Mouse (Mus musculus): Measurements from ENCODE around the gene Rgp1.

Gene Rgp1

DNA sequence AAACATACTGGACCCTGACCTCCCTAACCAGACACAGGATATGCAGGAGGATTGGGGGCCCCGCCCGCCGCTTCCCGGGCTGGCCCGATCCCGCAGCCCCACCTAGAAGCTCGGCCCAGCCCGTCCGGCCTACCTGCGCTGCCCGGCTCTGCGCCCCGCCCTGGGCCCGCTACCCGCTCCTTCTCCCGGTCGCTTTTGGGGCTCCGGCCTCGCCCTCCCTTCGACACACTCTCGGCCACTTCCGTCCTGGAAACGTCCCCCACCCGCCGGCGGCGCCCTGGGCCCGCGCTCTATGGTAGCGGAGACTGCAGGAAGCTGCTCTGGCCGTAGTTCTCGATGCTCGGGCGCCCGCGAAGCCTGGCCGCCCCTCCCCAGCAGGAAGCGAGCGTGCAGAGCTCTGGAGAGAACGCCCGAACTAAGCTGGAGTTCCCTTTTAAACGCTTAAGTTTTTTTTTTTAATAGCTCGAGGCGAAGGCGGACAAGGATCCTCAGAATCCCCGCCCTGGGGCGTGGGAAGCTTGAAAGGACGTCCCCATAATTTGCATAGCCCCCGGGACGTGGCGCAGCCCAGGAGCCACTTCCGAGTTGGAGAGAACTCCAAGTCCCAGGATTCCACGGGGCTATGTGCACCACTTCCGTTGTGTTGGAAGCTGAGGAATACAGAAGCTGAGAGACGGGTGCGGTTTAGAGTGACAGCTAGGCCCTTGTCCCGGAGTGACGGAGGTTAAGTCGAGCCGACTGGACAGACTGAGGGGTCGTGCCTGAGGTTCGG is 16.3 kb upstream of the Rgp1 start, which contains the start of the genes Creb3 and Tln1:
TSS of gene Creb3 (plus strand) at position 336 of the 772 bp plus-strand sequence.
TSS of gene Tln1 (minus strand) at position 695 of the 772 bp plus-strand sequence.
- peak; percentile 96 to 98 for DNase-seq (ENCODE audit: low spot score in 2 of 2)

DNA sequence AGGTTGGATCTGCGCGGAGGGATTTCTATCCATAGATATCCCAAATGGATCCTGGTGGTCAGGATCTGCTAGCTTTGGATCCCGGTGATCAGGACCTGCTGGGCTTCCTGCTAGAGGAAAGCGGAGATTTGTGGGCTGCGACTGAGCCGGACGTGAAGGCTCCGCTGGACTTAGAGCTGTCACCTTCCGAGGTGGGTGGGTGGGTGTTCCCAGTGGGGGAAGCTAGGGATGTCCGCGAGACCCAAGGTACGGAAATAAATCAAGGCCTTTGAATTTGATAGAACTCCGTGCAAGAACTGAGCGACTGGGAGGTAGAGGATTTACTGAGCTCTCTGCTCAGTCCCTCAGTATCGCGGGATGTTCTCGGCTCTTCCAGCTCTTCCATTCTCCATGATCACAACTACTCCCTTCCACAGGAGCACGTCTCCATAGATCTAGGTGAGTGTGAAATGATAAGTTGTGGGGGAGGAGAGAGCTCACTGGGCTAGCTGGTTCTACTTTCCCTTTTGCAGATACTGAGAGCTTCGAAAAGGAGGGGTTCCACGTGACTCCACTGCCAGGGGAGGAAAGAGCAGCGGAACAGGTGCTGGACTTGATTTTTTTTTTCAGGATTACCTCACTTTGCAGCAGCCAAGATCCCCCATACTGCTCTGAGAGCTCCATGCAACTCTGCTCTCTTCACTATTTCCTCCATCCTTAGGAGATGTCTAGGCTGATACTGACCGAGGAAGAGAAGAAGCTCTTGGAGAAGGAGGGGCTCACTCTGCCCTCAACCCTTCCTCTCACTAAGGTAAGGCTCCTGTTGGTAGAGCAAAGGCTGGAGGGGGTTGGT is 15.5 kb upstream of the Rgp1 start:
- DNase-seq (ENCODE audit: low spot score in 2 of 2), result no peak

DNA sequence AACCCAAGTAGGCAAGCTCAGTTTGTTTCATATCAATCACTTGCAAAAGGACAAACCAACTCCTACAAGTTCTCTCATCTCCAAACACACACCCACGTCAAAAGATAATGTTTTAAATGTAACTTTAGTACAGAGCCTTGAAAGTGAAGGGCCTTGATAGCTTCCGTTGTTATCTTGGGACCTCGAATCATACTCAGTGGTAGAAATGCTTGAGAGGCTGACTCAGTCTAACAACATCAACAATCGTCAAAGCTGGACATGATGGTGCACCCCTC is 15.0 kb upstream of the Rgp1 start:
- no peak for DNase-seq (ENCODE audit: low spot score in 2 of 2)

DNA sequence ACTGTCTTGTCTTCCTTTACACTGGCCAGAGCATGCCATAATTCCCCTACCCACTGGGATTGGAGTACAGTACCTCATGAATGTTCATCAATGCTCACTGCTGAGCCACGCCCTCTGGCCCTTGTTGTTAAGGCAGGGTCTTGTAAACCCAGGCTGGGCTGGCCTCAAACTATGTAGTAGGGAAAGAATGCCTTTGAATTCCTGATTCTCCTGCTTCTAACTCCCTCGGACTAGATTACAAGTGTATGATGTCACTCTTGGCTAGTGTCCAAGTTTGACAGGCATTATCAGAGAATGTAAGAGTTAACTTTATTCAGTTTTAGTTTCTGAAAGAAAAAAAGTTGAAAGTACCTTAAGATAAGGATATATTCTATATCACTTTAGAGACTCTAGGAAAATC is 14.3 kb upstream of the Rgp1 start:
- DNase-seq (ENCODE audit: low spot score in 2 of 2), result no peak

DNA sequence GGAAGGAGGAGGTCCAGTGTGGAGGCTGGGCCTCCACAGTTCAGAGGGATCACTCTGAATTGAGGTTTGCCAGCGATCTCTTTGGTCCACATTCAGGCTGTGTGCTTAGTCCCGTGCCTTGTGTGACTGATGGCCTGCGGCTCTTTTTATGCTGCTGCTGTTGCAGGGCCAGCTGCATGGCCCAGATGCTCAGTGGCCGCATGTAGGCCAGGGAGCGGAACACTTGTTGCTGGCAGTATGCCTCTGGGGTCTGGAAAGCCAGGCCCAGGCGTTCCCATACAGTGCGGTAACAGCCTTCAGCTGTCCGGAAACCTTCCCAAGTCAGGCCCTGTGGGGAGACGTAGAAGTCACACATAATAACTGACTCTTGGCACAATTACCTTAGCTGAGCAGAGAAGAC is 11.4 kb upstream of the Rgp1 start:
- DNase-seq (ENCODE audit: low spot score in 2 of 2), result no peak

DNA sequence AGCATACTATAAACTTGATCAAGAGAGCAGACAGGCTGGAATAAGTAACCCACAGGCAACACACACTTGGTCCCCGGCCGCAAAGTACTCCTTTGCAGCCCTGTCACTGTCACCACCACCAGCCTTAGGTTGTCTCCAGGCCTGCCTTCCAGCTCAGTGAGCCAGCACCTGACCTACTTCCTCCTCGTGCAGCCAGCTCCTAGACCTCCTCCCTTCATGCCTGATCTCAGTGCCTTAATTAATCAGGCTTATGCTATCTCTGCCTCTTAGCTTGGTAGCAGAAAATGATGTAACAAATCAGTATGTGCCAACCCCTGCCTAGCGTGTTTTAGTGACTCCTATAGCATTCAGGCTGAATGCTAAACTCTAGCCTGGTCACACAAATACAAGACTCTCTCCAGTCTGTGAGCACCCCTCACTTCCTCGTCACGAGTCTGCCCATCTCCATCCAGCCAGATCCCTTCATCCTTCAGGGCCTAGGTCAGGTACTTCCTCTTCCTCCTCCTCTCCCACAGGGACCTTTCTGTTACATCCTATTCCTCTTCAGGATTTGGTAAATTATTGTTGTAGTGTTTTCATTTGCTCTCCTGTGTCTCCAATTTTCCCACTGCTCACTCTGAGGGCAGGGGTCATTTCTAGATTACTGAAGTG is 7.0 kb upstream of the Rgp1 start:
- DNase-seq (ENCODE audit: low spot score in 2 of 2), result no peak

DNA sequence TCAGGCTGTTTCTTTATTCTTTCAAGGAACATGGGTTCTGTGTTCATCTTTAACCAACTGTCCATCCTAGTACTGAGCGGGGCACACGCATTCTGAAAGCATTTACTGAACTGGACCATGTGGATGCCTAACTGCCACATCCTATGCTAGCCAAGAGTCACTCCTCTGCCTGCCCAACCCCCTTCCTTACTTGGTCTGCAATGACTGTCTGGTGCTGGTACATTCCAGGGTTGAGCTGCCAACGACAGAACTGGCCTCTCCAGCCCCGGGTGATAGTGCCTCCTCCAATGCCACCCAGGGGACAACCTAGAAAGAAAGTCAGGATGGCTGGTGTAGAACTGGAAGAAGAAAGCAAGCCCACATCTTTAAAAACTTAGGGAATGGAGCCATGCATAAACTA is 5.0 kb upstream of the Rgp1 start:
- no peak for DNase-seq (ENCODE audit: low spot score in 2 of 2)

DNA sequence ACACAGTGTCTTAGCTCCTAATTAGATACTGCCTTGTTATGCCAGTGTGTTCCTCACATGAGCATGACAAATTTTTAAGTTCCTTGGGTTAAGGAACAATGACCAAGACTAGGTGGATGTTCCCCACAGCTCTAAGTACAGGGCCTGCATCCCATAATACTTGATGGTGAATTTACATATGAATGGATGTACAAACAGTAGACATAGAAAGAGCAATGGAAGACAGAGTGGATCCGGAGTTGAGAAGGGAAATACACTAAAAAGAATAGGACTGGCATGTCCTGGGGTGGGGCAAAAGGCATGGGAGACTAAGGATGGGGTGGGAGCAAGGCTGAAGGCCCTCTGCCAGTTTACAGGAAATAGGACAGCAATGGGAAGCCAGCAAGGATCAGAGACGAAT is 3.2 kb upstream of the Rgp1 start:
- no peak for DNase-seq (ENCODE audit: low spot score in 2 of 2)

DNA sequence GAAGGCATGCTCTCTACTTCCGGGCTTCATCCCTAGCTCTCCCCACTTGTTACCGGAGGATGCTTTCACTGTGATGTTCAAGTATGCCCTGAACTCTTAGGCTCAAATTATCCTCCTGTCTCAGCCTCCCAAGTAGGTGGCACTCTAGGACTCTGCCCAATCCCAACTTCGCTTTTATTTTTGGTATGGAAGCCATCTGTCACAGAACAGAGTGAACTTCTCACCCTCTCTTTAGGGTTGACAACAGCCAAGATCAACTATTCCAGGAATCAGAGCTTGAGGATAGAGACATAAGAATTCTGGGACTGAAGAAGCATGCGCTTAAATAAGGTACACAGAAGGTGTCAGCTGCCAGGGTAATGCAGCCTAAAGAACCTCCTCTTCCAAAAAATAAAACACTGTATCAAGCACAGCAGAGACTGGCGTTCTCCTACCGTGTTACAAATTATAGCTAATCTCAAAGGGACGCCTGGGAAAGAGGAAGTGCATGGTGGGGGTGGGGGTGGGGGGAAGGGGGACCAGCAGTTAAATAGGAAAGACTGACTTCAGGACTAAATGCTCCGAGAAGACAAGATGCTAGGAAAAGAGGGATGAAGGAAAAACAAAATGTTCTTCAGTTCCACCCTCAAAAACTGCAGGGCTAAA is 1.2 kb upstream of the Rgp1 start:
- DNase-seq (ENCODE audit: low spot score in 2 of 2), result no peak

DNA sequence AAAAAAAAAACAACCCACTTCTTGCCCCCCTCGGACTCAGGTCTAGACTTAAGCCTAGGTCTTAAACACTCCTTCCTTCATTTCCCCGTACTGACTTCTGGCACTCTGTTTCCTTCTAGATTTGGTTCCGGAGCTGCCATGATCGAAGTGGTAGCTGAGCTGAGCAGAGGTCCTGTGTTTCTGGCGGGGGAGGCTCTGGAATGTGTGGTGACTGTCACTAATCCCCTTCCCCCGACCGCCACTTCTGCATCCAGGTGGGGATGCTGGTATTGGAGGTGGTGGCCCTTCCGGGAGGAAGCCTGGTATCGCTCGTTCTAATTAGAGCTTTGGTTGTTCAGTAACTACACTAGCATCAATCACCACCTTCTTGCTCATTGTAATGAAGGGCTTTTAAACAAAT is 741 bp downstream of the Rgp1 start:
- DNase-seq (ENCODE audit: low spot score in 2 of 2), result no peak

DNA sequence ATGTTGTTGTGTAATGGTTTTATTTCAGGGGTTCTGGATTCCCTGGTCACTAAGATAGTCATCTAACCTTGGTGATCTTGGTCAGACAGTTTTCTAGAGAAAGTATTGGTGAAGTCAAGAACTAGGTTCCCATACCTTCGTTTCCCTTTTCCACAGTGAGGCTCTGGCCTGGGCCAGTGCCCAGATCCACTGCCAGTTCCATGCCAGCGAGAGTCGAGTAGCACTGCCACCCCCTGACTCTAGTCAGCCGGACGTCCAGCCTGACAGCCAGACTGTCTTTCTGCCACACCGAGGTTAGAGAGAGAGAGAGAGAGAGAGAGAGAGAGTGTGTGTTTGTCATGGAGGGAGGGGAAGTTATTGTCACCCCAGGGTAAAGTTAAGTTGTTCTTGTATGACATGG is 1.2 kb downstream of the Rgp1 start:
- DNase-seq (ENCODE audit: low spot score in 2 of 2), result no peak

DNA sequence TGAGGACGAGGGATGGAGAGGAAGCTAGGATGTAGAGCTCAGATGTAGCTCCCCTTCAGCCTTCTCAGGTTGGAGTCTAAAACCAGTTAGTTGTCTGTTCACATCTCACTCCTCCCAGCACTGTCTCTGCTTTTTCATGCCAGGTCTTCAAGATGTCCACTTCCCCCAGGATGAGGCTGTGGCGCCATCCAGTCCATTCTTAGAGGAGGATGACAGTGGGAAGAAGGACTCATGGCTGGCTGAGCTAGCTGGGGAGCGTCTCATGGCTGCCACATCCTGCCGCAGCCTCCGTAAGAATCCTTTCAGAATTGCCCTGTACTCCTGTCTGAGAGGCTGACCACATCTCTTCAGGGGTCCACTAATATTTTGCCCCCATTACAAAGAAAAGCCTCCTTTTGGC is 2.2 kb downstream of the Rgp1 start:
- DNase-seq (ENCODE audit: low spot score in 2 of 2), result no peak

DNA sequence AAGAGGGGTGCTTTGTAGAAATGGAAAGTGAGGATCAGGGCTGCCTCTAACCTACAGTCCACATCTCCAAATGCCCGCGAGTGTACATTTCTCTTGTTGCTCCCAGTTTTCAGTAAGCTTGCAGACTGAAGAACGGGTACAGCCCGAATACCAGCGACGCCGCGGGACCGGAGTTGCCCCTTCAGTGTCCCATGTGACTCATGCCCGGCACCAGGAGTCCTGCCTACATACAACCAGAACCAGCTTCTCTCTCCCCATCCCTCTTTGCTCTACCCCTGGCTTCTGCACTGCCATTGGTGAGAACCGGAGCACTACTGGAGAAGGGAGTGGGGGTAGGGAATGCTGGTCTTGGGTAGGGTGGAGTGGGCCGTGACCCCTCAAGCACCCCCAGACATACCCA is 2.9 kb downstream of the Rgp1 start:
- no peak for DNase-seq (ENCODE audit: low spot score in 2 of 2)

DNA sequence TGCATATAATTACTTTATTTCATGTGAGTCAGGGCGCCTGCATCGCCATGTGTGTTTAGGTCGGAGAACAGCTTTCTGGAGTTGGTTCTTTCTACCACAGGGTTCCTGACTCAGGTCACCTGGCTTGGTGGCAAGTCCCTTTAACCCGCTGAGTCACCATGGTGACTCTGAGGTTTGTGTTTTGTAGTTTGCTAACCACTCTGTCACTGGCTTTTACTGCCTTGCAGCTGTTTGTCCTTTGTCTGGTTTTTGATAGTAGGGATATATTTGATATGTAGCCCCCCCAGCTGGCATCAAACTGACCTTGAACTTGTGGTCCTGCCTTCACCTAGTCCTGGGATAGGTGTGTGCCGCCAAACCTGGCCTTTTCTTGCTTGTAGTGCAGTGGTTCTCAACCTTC is 3.7 kb downstream of the Rgp1 start:
- no peak for DNase-seq (ENCODE audit: low spot score in 2 of 2)

DNA sequence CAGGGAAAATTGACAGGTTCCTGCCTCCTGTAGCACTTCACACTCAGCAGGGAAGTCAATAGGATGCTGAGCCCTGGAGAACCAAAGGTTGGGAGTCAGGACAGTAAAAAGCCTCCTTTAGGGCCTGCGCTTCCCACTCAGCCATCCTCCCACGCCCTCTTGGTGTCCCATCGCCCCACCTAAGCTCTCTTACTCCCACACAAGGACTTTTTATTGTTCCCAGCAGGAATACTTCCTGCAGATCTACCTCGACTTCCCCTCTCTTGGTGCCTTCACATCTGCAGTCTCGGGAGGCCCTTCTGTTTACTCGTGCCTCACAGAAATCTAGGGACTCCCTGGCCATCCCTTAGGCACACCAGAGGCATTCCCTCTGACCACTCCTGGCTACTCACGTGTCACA is 4.9 kb downstream of the Rgp1 start:
- no peak for DNase-seq (ENCODE audit: low spot score in 2 of 2)

DNA sequence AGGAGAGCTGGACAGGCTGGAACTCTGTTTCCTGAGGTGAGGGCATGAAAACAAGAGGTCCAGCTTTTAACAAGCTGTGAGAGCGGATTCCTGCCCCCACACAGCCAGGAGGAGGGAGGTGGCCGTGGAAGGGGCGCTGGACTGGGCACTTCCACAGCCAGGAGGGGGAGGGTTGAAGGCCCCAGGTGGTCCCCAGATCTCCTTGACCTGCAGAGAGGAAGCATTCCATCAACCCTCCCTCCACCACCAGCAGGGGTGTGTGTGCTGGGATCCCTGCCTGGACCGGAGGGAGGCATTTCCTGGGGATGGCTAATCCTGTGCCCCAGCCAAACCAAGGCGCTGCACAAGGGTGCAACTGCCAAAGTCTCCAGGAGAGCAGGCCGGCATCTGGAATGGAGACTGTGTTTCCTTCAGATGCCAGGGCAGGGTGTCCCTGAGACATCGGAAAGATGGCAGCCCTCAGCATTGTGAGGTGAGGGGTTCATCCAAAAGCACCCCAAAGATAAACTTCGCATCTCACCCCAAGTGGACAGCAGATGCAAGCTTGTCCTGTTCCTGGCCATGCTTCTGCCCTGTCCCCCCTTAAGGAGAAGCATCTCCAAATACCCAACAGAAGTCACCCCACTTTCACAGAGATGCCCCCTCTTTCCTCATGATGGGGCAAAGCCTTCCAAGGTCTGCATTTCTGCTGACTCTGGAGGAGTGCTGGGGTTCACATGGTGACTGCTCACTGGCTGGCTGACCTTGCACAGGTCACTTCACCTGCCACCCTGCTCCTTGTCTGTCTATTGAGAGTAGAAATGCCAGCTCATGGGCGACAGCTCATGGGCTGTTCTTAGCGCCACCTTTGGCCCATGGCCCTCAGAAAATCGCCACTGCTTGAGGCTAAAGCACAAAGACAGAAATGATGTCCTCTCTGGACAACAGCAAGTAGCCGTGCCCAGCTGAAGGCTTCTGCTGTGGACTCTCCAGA is 6.2 kb downstream of the Rgp1 start, which contains the start of gene Msmp:
TSS of gene Msmp (minus strand) at position 51 of the 973 bp plus-strand sequence.
- DNase-seq (ENCODE audit: low spot score in 2 of 2), result no peak

DNA sequence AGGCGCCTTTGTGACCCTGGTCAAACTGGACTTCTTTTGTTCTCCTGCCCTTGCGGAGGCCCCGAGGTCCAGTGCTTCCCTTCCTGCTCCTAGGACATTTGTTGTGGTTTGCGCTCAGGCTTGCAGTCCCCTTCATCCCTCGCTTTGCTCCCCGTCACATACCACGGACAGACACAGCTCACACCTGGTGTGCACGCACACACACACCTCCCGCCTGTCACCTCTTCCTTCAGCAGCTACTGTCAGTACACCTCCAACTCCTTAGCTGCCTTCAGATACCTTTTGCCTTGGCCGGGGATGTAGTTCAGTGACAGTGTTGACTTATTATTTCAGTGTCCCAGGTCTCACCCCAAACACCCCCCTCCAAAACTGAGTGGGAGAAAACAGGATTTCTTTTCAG is 7.2 kb downstream of the Rgp1 start:
- no peak for DNase-seq (ENCODE audit: low spot score in 2 of 2)

DNA sequence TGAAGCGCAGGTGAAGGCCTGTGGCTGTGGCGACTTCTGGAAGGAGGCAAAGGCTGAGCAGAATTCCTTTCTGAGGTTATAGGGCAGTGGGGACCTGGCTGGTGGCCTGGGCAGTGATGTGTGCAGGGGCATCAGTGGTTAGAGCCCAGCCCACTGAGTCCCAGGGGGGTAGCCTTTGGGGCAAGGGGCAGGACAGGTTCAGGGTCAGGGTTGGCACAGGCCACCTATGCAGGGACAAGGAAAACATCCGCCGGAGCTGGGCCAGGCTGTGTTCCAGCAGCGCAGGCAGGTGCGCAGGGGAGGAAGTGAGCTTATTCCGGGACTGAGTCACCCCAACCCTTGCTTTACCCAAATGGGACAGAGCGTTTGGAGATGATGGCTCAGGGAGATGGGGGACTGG is 7.9 kb downstream of the Rgp1 start:
- no peak for DNase-seq (ENCODE audit: low spot score in 2 of 2)

DNA sequence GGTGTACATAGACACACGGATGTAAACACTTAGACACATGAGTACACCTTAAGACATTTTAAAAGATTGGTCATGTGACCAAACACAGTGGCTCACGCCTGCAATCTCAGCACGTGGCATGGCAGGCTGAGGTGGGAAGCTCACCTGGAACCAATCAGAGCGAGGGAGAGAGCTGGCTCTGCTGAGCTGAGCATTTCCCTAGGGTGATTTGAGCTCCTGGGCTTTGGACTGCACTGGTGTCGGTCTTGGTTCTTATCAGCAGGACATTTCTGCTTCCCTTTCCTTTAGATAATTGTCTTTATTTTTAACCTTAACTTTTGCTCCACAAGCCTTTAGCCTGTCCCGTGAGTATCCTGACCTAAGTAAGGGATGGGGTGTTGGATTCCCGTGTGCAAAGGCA is 9.2 kb downstream of the Rgp1 start:
- DNase-seq (ENCODE audit: low spot score in 2 of 2), result no peak

DNA sequence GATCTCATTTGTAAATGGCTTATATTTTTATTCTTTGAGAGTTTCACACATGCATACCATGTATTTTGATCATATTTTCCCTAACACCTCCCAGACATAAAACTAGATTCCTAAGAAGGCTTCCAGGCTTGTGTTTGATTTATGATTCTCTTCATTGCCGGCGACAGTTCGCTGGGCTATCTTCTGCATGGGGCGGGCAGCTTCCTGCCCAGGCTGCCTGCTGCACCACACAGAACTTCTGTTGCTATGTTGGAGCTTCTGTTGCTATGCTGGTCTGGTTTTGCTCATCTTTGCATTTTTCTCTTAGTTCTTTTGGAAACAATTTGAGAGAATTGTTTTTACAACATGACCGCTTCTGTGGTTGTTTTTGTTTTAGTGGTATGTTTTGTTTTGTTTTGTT is 13.0 kb downstream of the Rgp1 start:
- DNase-seq (ENCODE audit: low spot score in 2 of 2), result no peak

DNA sequence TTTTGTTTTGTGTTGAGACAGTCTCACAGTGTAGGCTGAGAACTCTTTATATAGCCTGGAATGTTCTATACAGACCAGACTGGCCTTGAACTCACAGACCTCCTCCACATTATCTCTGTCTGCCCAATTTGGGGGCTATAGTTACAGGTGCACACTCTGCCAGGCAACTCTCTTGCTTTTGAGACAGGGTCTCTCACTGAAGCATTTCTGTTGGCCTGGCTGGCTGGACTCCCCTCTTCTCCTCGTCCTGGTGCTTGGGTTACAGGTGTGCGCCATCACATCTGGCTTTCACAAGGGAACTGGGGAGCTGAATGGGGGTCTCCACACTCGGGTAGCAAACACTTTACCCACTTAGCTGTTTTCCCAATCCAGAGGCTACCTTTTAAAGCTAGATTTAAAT is 13.4 kb downstream of the Rgp1 start:
- DNase-seq (ENCODE audit: low spot score in 2 of 2), result no peak

Measured in right cerebral cortex, adult 2 months (tissue).